Mouse (Mus musculus): ENCODE data around the gene Tpsab1.

DNA sequence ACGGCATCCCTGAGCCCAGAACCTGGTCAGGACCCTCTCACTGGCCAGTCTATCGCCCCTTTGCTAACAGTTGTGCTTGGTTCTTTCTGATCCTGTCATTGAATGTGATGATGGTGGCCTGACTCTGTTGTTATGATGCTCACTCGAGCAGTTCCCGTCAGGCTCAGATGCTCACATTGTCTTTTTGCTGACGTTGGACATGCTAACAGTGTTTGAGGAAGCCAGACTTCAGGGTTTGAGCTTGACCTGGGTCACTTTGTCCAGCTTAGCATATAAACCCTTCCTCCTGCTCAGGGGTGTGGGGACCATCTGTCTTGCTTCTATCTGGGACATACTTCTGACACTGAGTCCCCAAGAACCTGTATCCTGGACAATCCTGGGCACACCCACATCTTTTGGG, 27.0 kb downstream of the Tpsab1 start, which contains the start of gene Prss29:
- TF ChIP-seq CTCF (IDR thresholded peaks at IDR 0.05; ENCODE audit: borderline replicate concordance, insufficient read depth, low read depth, low read length) (no peak), POLR2A (IDR thresholded peaks at IDR 0.05; ENCODE audit: borderline replicate concordance, insufficient read depth, low read length) (no peak)
